Mouse (Mus musculus) ES-Bruce4 (cell line): ENCODE data around the gene Depdc1b.

Experiments used
- CTCF ChIP-seq: IDR thresholded peaks from one replicate; pipeline ENCODE4 v1.8.1; 2011; ENCODE audit warnings: low read depth, low read length
- EP300 ChIP-seq: IDR thresholded peaks from 2 replicates; pipeline ENCODE4 v1.6.1; 2011; ENCODE audit warnings: low read depth, low read length; ENCODE audit not compliant: insufficient read depth
- POLR2A ChIP-seq: IDR thresholded peaks from one replicate; pipeline ENCODE4 v1.8.1; 2011; ENCODE audit warnings: low read length; ENCODE audit not compliant: insufficient read depth

DNA sequence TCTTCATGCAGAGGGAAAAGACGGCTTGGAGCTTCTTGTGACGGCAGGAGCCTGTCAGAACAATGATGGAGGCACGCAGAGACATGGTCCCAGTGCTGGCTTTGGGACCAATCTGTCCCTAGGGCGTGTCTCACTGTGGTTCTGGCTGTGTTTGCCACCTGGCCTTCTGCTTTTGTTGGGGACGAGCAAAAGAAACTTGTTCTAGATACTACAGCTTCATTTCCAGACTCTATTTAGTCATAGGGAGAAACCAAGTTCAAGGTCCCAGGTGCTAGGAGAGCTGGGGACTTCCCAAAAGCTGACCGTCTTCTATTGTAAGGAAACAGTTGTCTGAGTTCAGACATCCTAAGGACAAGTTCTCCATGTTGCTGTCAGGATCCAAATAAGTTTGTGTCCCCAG lies 21.2 kb downstream of the Depdc1b start:
- TF ChIP-seq POLR2A (no peak), EP300 (no peak), CTCF (no peak)
